Mouse (Mus musculus): Measurements from ENCODE around the gene Ykt6. TPM values are rescaled to one million over a fixed set of nuclear protein-coding genes. Genes with fewer than 3 reads are reported as not detected.

Ykt6 gene
- total and polyA plus RNA-seq, 2 experiments from 2014 or later, result 81.7 to 130 TPM

GRCm38 (mm10) chr11:5983629-5984028, 28.1 kb downstream of the Ykt6 start:
- ATAC-seq (no peak), DNase-seq (ENCODE audit: low spot score) (no peak)
- no peak for TF ChIP-seq CTCF (IDR thresholded peaks at IDR 0.05; ENCODE audit: low read depth)
- Histone ChIP-seq H3K9ac (replicated peaks; ENCODE audit: low read length) (no peak overlapping the region), H3K4me2 (ENCODE audit: low read depth, low read length) (no peak overlapping the region), H3K36me3 (ENCODE audit: insufficient read depth, low read length) (peaks cover 3% of the 10 kb centered on the region; the same call in 1 of the 2 replicates), H3K4me3 (ENCODE audit: low read length) (no peak overlapping the region), H3K9me3 (ENCODE audit: low read length) (no peaks in the 10 kb centered on the region), H3K4me1 (ENCODE audit: insufficient read depth, low read length) (no peaks in the 10 kb centered on the region), H3K27me3 (ENCODE audit: insufficient read depth, low read length) (no peaks in the 10 kb centered on the region), H3K27ac (no peak overlapping the region)
- WGBS, result 87% methylated on average over 5 of the region's 5 CpGs

GRCm38 (mm10) chr11:5988126-5988525, 32.6 kb downstream of the Ykt6 start:
- H3K36me3 ChIP-seq (ENCODE audit: insufficient read depth, low read length), result peaks cover 15% of the 10 kb centered on the region; the same call in 1 of the 2 replicates
- TF ChIP-seq CTCF (IDR thresholded peaks at IDR 0.05; ENCODE audit: low read depth), result no peak
- no peaks in the 10 kb centered on the region for H3K27me3 ChIP-seq (ENCODE audit: insufficient read depth, low read length)
- DNase-seq (ENCODE audit: low spot score), result no peak
- H3K4me1 ChIP-seq (ENCODE audit: insufficient read depth, low read length), result no peaks in the 10 kb centered on the region
- H3K9ac ChIP-seq (replicated peaks; ENCODE audit: low read length), result no peak overlapping the region
- no peaks in the 10 kb centered on the region for H3K9me3 ChIP-seq (ENCODE audit: low read length)
- ATAC-seq, result no peak
- H3K27ac ChIP-seq, result no peak overlapping the region
- no peak overlapping the region for H3K4me3 ChIP-seq (ENCODE audit: low read length)
- WGBS, result 80% methylated on average over 10 of the region's 10 CpGs
- no peak overlapping the region for H3K4me2 ChIP-seq (ENCODE audit: low read depth, low read length)

- Histone ChIP-seq H3K4me3 (ENCODE audit: low read length) (no peak overlapping the region), H3K27me3 (ENCODE audit: insufficient read depth, low read length) (no peaks in the 10 kb centered on the region), H3K9ac (replicated peaks; ENCODE audit: low read length) (no peak overlapping the region), H3K9me3 (ENCODE audit: low read length) (no peaks in the 10 kb centered on the region), H3K4me1 (ENCODE audit: insufficient read depth, low read length) (no peaks in the 10 kb centered on the region), H3K4me2 (ENCODE audit: low read depth, low read length) (no peak overlapping the region), H3K27ac (no peak overlapping the region), H3K36me3 (ENCODE audit: insufficient read depth, low read length) (peaks cover 16% of the 10 kb centered on the region; the same call in 1 of the 2 replicates)
- DNase-seq (ENCODE audit: low spot score), result no peak
- ATAC-seq, result no peak
- 81% methylated on average over 16 of the region's 16 CpGs for WGBS
- TF ChIP-seq CTCF (IDR thresholded peaks at IDR 0.05; ENCODE audit: low read depth), result no peak
Measured at GRCm38 (mm10) chr11:5989954-5990593, 34.6 kb downstream of the Ykt6 start.

GRCm38 (mm10) chr11:5990910-5991309, 35.4 kb downstream of the Ykt6 start:
- Histone ChIP-seq H3K4me1 (ENCODE audit: insufficient read depth, low read length) (no peaks in the 10 kb centered on the region), H3K4me3 (ENCODE audit: low read length) (no peak overlapping the region), H3K27ac (no peak overlapping the region), H3K27me3 (ENCODE audit: insufficient read depth, low read length) (no peaks in the 10 kb centered on the region), H3K9me3 (ENCODE audit: low read length) (no peaks in the 10 kb centered on the region), H3K4me2 (ENCODE audit: low read depth, low read length) (no peak overlapping the region), H3K36me3 (ENCODE audit: insufficient read depth, low read length) (peaks cover 16% of the 10 kb centered on the region; the same call in 1 of the 2 replicates), H3K9ac (replicated peaks; ENCODE audit: low read length) (no peak overlapping the region)
- DNase-seq (ENCODE audit: low spot score) (peak; percentile 82), ATAC-seq (peak; percentile 41; the same call in 1 of the 2 replicates)
- TF ChIP-seq CTCF (IDR thresholded peaks at IDR 0.05; ENCODE audit: low read depth), result peak; percentile 82
- WGBS, result 31% methylated on average over 4 of the region's 4 CpGs

GRCm38 (mm10) chr11:5994212-5994611, 38.7 kb downstream of the Ykt6 start:
- TF ChIP-seq CTCF (IDR thresholded peaks at IDR 0.05; ENCODE audit: low read depth), result no peak
- H3K4me1 ChIP-seq (ENCODE audit: insufficient read depth, low read length), result peaks cover 3% of the 10 kb centered on the region; the same call in 1 of the 2 replicates
- ATAC-seq (no peak), DNase-seq (ENCODE audit: low spot score) (peak; percentile 42)
- H3K27ac ChIP-seq, result no peak overlapping the region; the same call in 1 of the 2 replicates
- no peaks in the 10 kb centered on the region for H3K27me3 ChIP-seq (ENCODE audit: insufficient read depth, low read length)
- WGBS, result 53% methylated on average over 5 of the region's 5 CpGs
- no peak overlapping the region for H3K4me2 ChIP-seq (ENCODE audit: low read depth, low read length)
- H3K9me3 ChIP-seq (ENCODE audit: low read length), result no peaks in the 10 kb centered on the region
- H3K9ac ChIP-seq (replicated peaks; ENCODE audit: low read length), result no peak overlapping the region
- peaks cover 8% of the 10 kb centered on the region; the same call in 1 of the 2 replicates for H3K36me3 ChIP-seq (ENCODE audit: insufficient read depth, low read length)
- no peak overlapping the region for H3K4me3 ChIP-seq (ENCODE audit: low read length)

GRCm38 (mm10) chr11:5994880-5995279, 39.4 kb downstream of the Ykt6 start:
- no peak overlapping the region for H3K4me2 ChIP-seq (ENCODE audit: low read depth, low read length)
- no peak for TF ChIP-seq CTCF (IDR thresholded peaks at IDR 0.05; ENCODE audit: low read depth)
- H3K4me3 ChIP-seq (ENCODE audit: low read length), result no peak overlapping the region
- peaks cover 10% of the 10 kb centered on the region for H3K4me1 ChIP-seq (ENCODE audit: insufficient read depth, low read length)
- 64% methylated on average over 3 of the region's 3 CpGs for WGBS
- no peak overlapping the region for H3K9ac ChIP-seq (replicated peaks; ENCODE audit: low read length)
- no peaks in the 10 kb centered on the region for H3K27me3 ChIP-seq (ENCODE audit: insufficient read depth, low read length)
- H3K9me3 ChIP-seq (ENCODE audit: low read length), result no peaks in the 10 kb centered on the region
- no peak for DNase-seq (ENCODE audit: low spot score)
- H3K27ac ChIP-seq, result no peak overlapping the region; the same call in 1 of the 2 replicates
- no peak for ATAC-seq
- peaks cover 5% of the 10 kb centered on the region; the same call in 1 of the 2 replicates for H3K36me3 ChIP-seq (ENCODE audit: insufficient read depth, low read length)

- Histone ChIP-seq H3K27me3 (ENCODE audit: insufficient read depth, low read length) (no peaks in the 10 kb centered on the region), H3K27ac (no peak overlapping the region), H3K9ac (replicated peaks; ENCODE audit: low read length) (no peak overlapping the region), H3K4me1 (ENCODE audit: insufficient read depth, low read length) (peaks cover 20% of the 10 kb centered on the region), H3K4me3 (ENCODE audit: low read length) (no peak overlapping the region), H3K9me3 (ENCODE audit: low read length) (no peaks in the 10 kb centered on the region), H3K36me3 (ENCODE audit: insufficient read depth, low read length) (peaks cover 5% of the 10 kb centered on the region; the same call in 1 of the 2 replicates), H3K4me2 (ENCODE audit: low read depth, low read length) (no peak overlapping the region)
- 18% methylated on average over 8 of the region's 8 CpGs for WGBS
- ATAC-seq (peak; percentile 22; the same call in 1 of the 2 replicates), DNase-seq (ENCODE audit: low spot score) (peak; percentile 92)
- TF ChIP-seq CTCF (IDR thresholded peaks at IDR 0.05; ENCODE audit: low read depth), result peak; percentile 97
Measured at GRCm38 (mm10) chr11:5995989-5996388, 40.5 kb downstream of the Ykt6 start.

All from hindbrain, postnatal 0 days (tissue).